Mouse (Mus musculus) embryonic fibroblast, embryonic 13.5 days (primary cell): ENCODE results near the gene Epha5.

Source experiments
- CTCF ChIP-seq: IDR thresholded peaks from 2 replicates; pipeline ENCODE4 v1.5.1; 2011; ENCODE audit warnings: mild to moderate bottlenecking, control low read depth, low read length, moderate library complexity, borderline replicate concordance; ENCODE audit not compliant: insufficient read depth
- POLR2A ChIP-seq: IDR thresholded peaks from 2 replicates; pipeline ENCODE4 v1.6.1; 2011; ENCODE audit warnings: low read depth, mild to moderate bottlenecking, control low read depth, low read length, moderate library complexity

- no peak for TF ChIP-seq CTCF
- no peak for TF ChIP-seq POLR2A
Observed at GRCm38 (mm10) chr5:84414931-84415431, 2.2 kb downstream of the Epha5 start.
